Mouse (Mus musculus) kidney, postnatal 36 days (tissue): ENCODE measurements at regions not wholly inside any gene's neighbourhood (a gene's known extent, or its start where the extent isn't known, plus 50 kb on each side); places are given as distances from the start of the nearest gene placed in this dataset.

ENCODE experiments used
- DNase-seq, 2 experiments: peaks; one replicate each; pipeline ENCODE4 v3.0.0; 2021 to 2022; ENCODE audit warnings: mixed read lengths in 2 of 2

GRCm38 (mm10) chr17:94553400-94553799 is 196.4 kb downstream of the Mettl4 start:
- DNase-seq: peak in 1 of 2 experiments; percentile 3

GRCm38 (mm10) chr17:94528765-94529164 is 221.1 kb downstream of the Mettl4 start:
- DNase-seq: no peak
